Mouse (Mus musculus): ENCODE results near the gene Tmco5b. TPM values are rescaled to one million over a fixed set of nuclear protein-coding genes. Genes with fewer than 3 reads are reported as not detected.

Gene Tmco5b
- not detected in 2 replicates for polyA plus RNA-seq (2012; rRNA removed)

GRCm38 (mm10) chr2:113285432-113285831, at the start of gene Tmco5b:
Tmco5b (plus strand) TSS chr2:113285732.
- TF ChIP-seq POLR2A (IDR thresholded peaks at IDR 0.05; ENCODE audit: low read depth, low read length) (no peak), CTCF (IDR thresholded peaks at IDR 0.05; ENCODE audit: extremely low read depth, insufficient read length, insufficient replicate concordance, low read depth, low read length) (no peak)
- Histone ChIP-seq H3K27ac (ENCODE audit: insufficient read depth, low read depth, low read length) (no peak within 1 kb of the TSS), H3K27me3 (ENCODE audit: control insufficient read depth, insufficient read depth, low read length) (no peaks in the 10 kb centered on the region), H3K36me3 (ENCODE audit: control insufficient read depth, insufficient read depth, low read length) (no peaks in the 10 kb centered on the region), H3K4me1 (ENCODE audit: control insufficient read depth, insufficient read depth, insufficient read length, low read length) (no peaks in the 10 kb centered on the region), H3K4me3 (ENCODE audit: low read depth, low read length) (no peak within 1 kb of the TSS)
- WGBS, result 72% methylated on average over 2 of the region's 2 CpGs

- Histone ChIP-seq H3K36me3 (ENCODE audit: control insufficient read depth, insufficient read depth, low read length) (no peaks in the 10 kb centered on the region), H3K27ac (ENCODE audit: insufficient read depth, low read depth, low read length) (no peak overlapping the region), H3K4me1 (ENCODE audit: control insufficient read depth, insufficient read depth, insufficient read length, low read length) (no peaks in the 10 kb centered on the region), H3K4me3 (ENCODE audit: low read depth, low read length) (no peak overlapping the region), H3K27me3 (ENCODE audit: control insufficient read depth, insufficient read depth, low read length) (no peaks in the 10 kb centered on the region)
- TF ChIP-seq CTCF (IDR thresholded peaks at IDR 0.05; ENCODE audit: extremely low read depth, insufficient read length, insufficient replicate concordance, low read depth, low read length) (no peak), POLR2A (IDR thresholded peaks at IDR 0.05; ENCODE audit: low read depth, low read length) (no peak)
- 78% methylated on average over 1 of the region's 1 CpGs for WGBS
These were observed 48.5 kb upstream of the Tmco5b start for GRCm38 (mm10) chr2:113236993-113237392.

- 66% methylated on average over 5 of the region's 5 CpGs for WGBS
- no peaks in the 10 kb centered on the region for H3K27me3 ChIP-seq (ENCODE audit: control insufficient read depth, insufficient read depth, low read length)
- H3K4me3 ChIP-seq (ENCODE audit: low read depth, low read length), result no peak overlapping the region
- no peak overlapping the region for H3K27ac ChIP-seq (ENCODE audit: insufficient read depth, low read depth, low read length)
- TF ChIP-seq POLR2A (IDR thresholded peaks at IDR 0.05; ENCODE audit: low read depth, low read length), result no peak
- no peak for TF ChIP-seq CTCF (IDR thresholded peaks at IDR 0.05; ENCODE audit: extremely low read depth, insufficient read length, insufficient replicate concordance, low read depth, low read length)
- no peaks in the 10 kb centered on the region for H3K36me3 ChIP-seq (ENCODE audit: control insufficient read depth, insufficient read depth, low read length)
- no peaks in the 10 kb centered on the region for H3K4me1 ChIP-seq (ENCODE audit: control insufficient read depth, insufficient read depth, insufficient read length, low read length)
These were observed 46.7 kb upstream of the Tmco5b start for GRCm38 (mm10) chr2:113238871-113239270.

- H3K27me3 ChIP-seq (ENCODE audit: control insufficient read depth, insufficient read depth, low read length), result no peaks in the 10 kb centered on the region
- no peak overlapping the region for H3K4me3 ChIP-seq (ENCODE audit: low read depth, low read length)
- no peaks in the 10 kb centered on the region for H3K36me3 ChIP-seq (ENCODE audit: control insufficient read depth, insufficient read depth, low read length)
- WGBS, result 33% methylated on average over 18 of the region's 18 CpGs
- H3K4me1 ChIP-seq (ENCODE audit: control insufficient read depth, insufficient read depth, insufficient read length, low read length), result no peaks in the 10 kb centered on the region
- no peak overlapping the region for H3K27ac ChIP-seq (ENCODE audit: insufficient read depth, low read depth, low read length)
- TF ChIP-seq CTCF (IDR thresholded peaks at IDR 0.05; ENCODE audit: extremely low read depth, insufficient read length, insufficient replicate concordance, low read depth, low read length) (no peak), POLR2A (IDR thresholded peaks at IDR 0.05; ENCODE audit: low read depth, low read length) (no peak)
These were observed 17.1 kb downstream of the Tmco5b start for GRCm38 (mm10) chr2:113302349-113303239.

- Histone ChIP-seq H3K27me3 (ENCODE audit: control insufficient read depth, insufficient read depth, low read length) (no peaks in the 10 kb centered on the region), H3K4me1 (ENCODE audit: control insufficient read depth, insufficient read depth, insufficient read length, low read length) (no peaks in the 10 kb centered on the region), H3K27ac (ENCODE audit: insufficient read depth, low read depth, low read length) (no peak overlapping the region), H3K36me3 (ENCODE audit: control insufficient read depth, insufficient read depth, low read length) (no peaks in the 10 kb centered on the region), H3K4me3 (ENCODE audit: low read depth, low read length) (no peak overlapping the region)
- no peak for TF ChIP-seq POLR2A (IDR thresholded peaks at IDR 0.05; ENCODE audit: low read depth, low read length)
- no peak for TF ChIP-seq CTCF (IDR thresholded peaks at IDR 0.05; ENCODE audit: extremely low read depth, insufficient read length, insufficient replicate concordance, low read depth, low read length)
- 63% methylated on average over 4 of the region's 4 CpGs for WGBS
These were observed 17.7 kb downstream of the Tmco5b start for GRCm38 (mm10) chr2:113303240-113303538.

- Histone ChIP-seq H3K4me1 (ENCODE audit: control insufficient read depth, insufficient read depth, insufficient read length, low read length) (no peaks in the 10 kb centered on the region), H3K27ac (ENCODE audit: insufficient read depth, low read depth, low read length) (no peak overlapping the region), H3K4me3 (ENCODE audit: low read depth, low read length) (no peak overlapping the region), H3K27me3 (ENCODE audit: control insufficient read depth, insufficient read depth, low read length) (no peaks in the 10 kb centered on the region), H3K36me3 (ENCODE audit: control insufficient read depth, insufficient read depth, low read length) (no peaks in the 10 kb centered on the region)
- TF ChIP-seq CTCF (IDR thresholded peaks at IDR 0.05; ENCODE audit: extremely low read depth, insufficient read length, insufficient replicate concordance, low read depth, low read length), result peak; percentile 70; the same call in 1 of the 2 replicates
- no peak for TF ChIP-seq POLR2A (IDR thresholded peaks at IDR 0.05; ENCODE audit: low read depth, low read length)
- WGBS, result 3% methylated on average over 4 of the region's 4 CpGs
These were observed 19.8 kb downstream of the Tmco5b start for GRCm38 (mm10) chr2:113305339-113305738.

- WGBS, result 39% methylated on average over 3 of the region's 3 CpGs
- no peak for TF ChIP-seq POLR2A (IDR thresholded peaks at IDR 0.05; ENCODE audit: low read depth, low read length)
- TF ChIP-seq CTCF (IDR thresholded peaks at IDR 0.05; ENCODE audit: extremely low read depth, insufficient read length, insufficient replicate concordance, low read depth, low read length), result no peak
- H3K36me3 ChIP-seq (ENCODE audit: control insufficient read depth, insufficient read depth, low read length), result no peaks in the 10 kb centered on the region
- H3K4me1 ChIP-seq (ENCODE audit: control insufficient read depth, insufficient read depth, insufficient read length, low read length), result no peaks in the 10 kb centered on the region
- no peaks in the 10 kb centered on the region for H3K27me3 ChIP-seq (ENCODE audit: control insufficient read depth, insufficient read depth, low read length)
- H3K27ac ChIP-seq (ENCODE audit: insufficient read depth, low read depth, low read length), result no peak overlapping the region
- no peak overlapping the region for H3K4me3 ChIP-seq (ENCODE audit: low read depth, low read length)
These were observed 25.7 kb downstream of the Tmco5b start for GRCm38 (mm10) chr2:113311211-113311610.
